Mouse (Mus musculus): Measurements from ENCODE around the gene Pakap. TPM values are rescaled to one million over a fixed set of nuclear protein-coding genes. Genes with fewer than 3 reads are reported as not detected.

The Pakap gene
- total RNA-seq, 2 experiments from 2014 or later: 73.5 to 80.4 TPM

GRCm38 (mm10) chr4:57677916-57678315 is 109.9 kb downstream of the Pakap start:
- no peak for DNase-seq

- DNase-seq: peak; percentile 54
These were observed 111.0 kb downstream of the Pakap start for GRCm38 (mm10) chr4:57678991-57679457.

GRCm38 (mm10) chr4:57680186-57680585 is 112.2 kb downstream of the Pakap start:
- DNase-seq: no peak

GRCm38 (mm10) chr4:57681511-57681910 is 113.5 kb downstream of the Pakap start:
- DNase-seq: peak; percentile 50

GRCm38 (mm10) chr4:57682341-57682740 is 114.4 kb downstream of the Pakap start:
- no peak for DNase-seq

GRCm38 (mm10) chr4:57682944-57683343 is 115.0 kb downstream of the Pakap start:
- no peak for DNase-seq

GRCm38 (mm10) chr4:57684676-57685215 is 116.8 kb downstream of the Pakap start:
- DNase-seq: no peak

GRCm38 (mm10) chr4:57686736-57687135 is 118.8 kb downstream of the Pakap start:
- no peak for DNase-seq

- DNase-seq: no peak
These were observed 119.6 kb downstream of the Pakap start for GRCm38 (mm10) chr4:57687583-57687982.

- no peak for DNase-seq
These were observed 120.2 kb downstream of the Pakap start for GRCm38 (mm10) chr4:57688131-57688530.

GRCm38 (mm10) chr4:57690001-57690400 is 122.0 kb downstream of the Pakap start:
- DNase-seq: no peak

GRCm38 (mm10) chr4:57690805-57691204 is 122.8 kb downstream of the Pakap start:
- DNase-seq: no peak

GRCm38 (mm10) chr4:57694356-57695136 is 126.6 kb downstream of the Pakap start:
- DNase-seq: no peak

GRCm38 (mm10) chr4:57696955-57697354 is 129.0 kb downstream of the Pakap start:
- no peak for DNase-seq

GRCm38 (mm10) chr4:57697918-57698611 is 130.1 kb downstream of the Pakap start:
- DNase-seq: no peak

GRCm38 (mm10) chr4:57701576-57701975 is 133.6 kb downstream of the Pakap start:
- no peak for DNase-seq

- DNase-seq: no peak
These were observed 135.8 kb downstream of the Pakap start for GRCm38 (mm10) chr4:57703574-57704470.

GRCm38 (mm10) chr4:57704575-57704974 is 136.6 kb downstream of the Pakap start:
- DNase-seq: no peak

GRCm38 (mm10) chr4:57715849-57716248 is 147.9 kb downstream of the Pakap start:
- no peak for DNase-seq

- DNase-seq: no peak
These were observed 148.8 kb downstream of the Pakap start for GRCm38 (mm10) chr4:57716735-57717134.

- no peak for DNase-seq
These were observed 149.4 kb downstream of the Pakap start, which contains the start of gene Akap2 for GRCm38 (mm10) chr4:57717354-57717753. Gene Akap2 (plus strand): TSS chr4:57717657.

GRCm38 (mm10) chr4:57719370-57719769 is 151.4 kb downstream of the Pakap start:
- DNase-seq: no peak
